In genomic region chr11:53758791-53759351, GRCm38 (mm10) we compare ENCODE assay signal across 10 mouse cellular contexts. TPM values are rescaled to one million over a fixed set of nuclear protein-coding genes. Genes with fewer than 3 reads are reported as not detected.
DNase-seq lines count a peak whose midpoint lies in the region; TF ChIP-seq lines count a peak whose summit lies in the region.
"Had no signal": no experiment of that assay in that cellular context is flagged by ENCODE, and none has a peak within 500 bp of the region (broad histone marks: within the 10 kb centered on the region; RNA-seq: fewer than 3 reads in every experiment).

No protein-coding gene starts in this region.

- TF ChIP-seq CTCF in spleen, adult 2 months (IDR thresholded peaks at IDR 0.05; ENCODE audit: extremely low read depth, insufficient read depth, insufficient read length, insufficient replicate concordance): peak; percentile 53; the same call in 1 of the 2 replicates

- WGBS in spleen, adult 2 months: 62% methylated on average over 6 of the region's 6 CpGs

- H3K27ac ChIP-seq in spleen, adult 2 months (ENCODE audit: insufficient read depth, low read length): no peak overlapping the region

- no peaks in the 10 kb centered on the region for H3K27me3 ChIP-seq in spleen, adult 2 months (ENCODE audit: control insufficient read depth, insufficient read depth, low read length)
- H3K27me3 ChIP-seq: megakaryocyte, embryonic 14.5 days had no signal

- peak; percentile 27 for DNase-seq in adrenal gland, postnatal 14 days
- DNase-seq in adrenal gland, adult 8-10 months: no peak
- DNase-seq in spleen, adult 2 months (ENCODE audit: low read depth in 1 of 2, low spot score in 2 of 2): no peak
- no peak for DNase-seq in spleen, postnatal 10 days (ENCODE audit: low spot score in 2 of 2)
- DNase-seq in kidney, postnatal 4 days: peak; percentile 39 to 62
- DNase-seq in yolk sac, embryonic 10.5 days (ENCODE audit: low spot score): peak; percentile 62
- no peak for DNase-seq in frontal cortex, postnatal 25 days (ENCODE audit: low spot score in 2 of 2)
- DNase-seq in urinary bladder, adult 18-20 months (ENCODE audit: low spot score in 2 of 2): no peak

- H3K4me3 ChIP-seq in spleen, adult 2 months (ENCODE audit: extremely low read depth, insufficient read depth, insufficient read length): no peak overlapping the region
- H3K4me3 ChIP-seq: erythroblast, embryonic 14.5 days had no signal

- no peaks in the 10 kb centered on the region for H3K36me3 ChIP-seq in spleen, adult 2 months (ENCODE audit: control insufficient read depth, insufficient read depth, low read length)

- TF ChIP-seq POLR2A in spleen, adult 2 months (IDR thresholded peaks at IDR 0.05; ENCODE audit: low read depth, low read length): no peak

- peaks cover 3% of the 10 kb centered on the region; the same call in 1 of the 2 replicates for H3K4me1 ChIP-seq in spleen, adult 2 months (ENCODE audit: control insufficient read depth, insufficient read depth, insufficient read length)

RNA-seq across cellular contexts. Expression of gene Irf1, which starts 10.9 kb away (rescaled TPM):
- 19.6 and 32.7 TPM in 2 replicates for total RNA-seq in adrenal gland, postnatal 14 days (2021)
- 10 to 100 TPM; 29.0 to 50.6 (median 43.2) TPM for total RNA-seq in adrenal gland, adult 8-10 months (2022)
- polyA plus RNA-seq in spleen, adult 2 months (2012; rRNA removed): 111 and 222 TPM in 2 replicates

RNA-seq across cellular contexts. Expression of gene Gm17334, which starts 14.1 kb away (rescaled TPM):
- total RNA-seq in adrenal gland, postnatal 14 days (2021): 0.37 and 0.41 TPM in 2 replicates
- total RNA-seq in adrenal gland, adult 8-10 months (2022): 1 to 10 TPM in 2 of 4 experiments, under 1 TPM in 2; 0.84 to 1.5 (median 1.1) TPM
- 1.2 TPM in 2 replicates for polyA plus RNA-seq in spleen, adult 2 months (2012; rRNA removed)
- polyA plus RNA-seq: erythroblast, embryonic 14.5 days had no signal

RNA-seq across cellular contexts. Expression of gene Il5, which starts 38.3 kb away (rescaled TPM):
- not detected in 2 replicates for total RNA-seq in adrenal gland, postnatal 14 days (2021)
- not detected for total RNA-seq in adrenal gland, adult 8-10 months (2022)
- polyA plus RNA-seq in spleen, adult 2 months (2012; rRNA removed): not detected in 2 replicates
- polyA plus RNA-seq: erythroblast, embryonic 14.5 days had no signal

RNA-seq across cellular contexts. Expression of gene Rad50, which starts 51.8 kb away (rescaled TPM):
- 15.8 and 17.7 TPM in 2 replicates for total RNA-seq in adrenal gland, postnatal 14 days (2021)
- 10 to 100 TPM; 15.2 to 21.9 (median 18.6) TPM for total RNA-seq in adrenal gland, adult 8-10 months (2022)
- polyA plus RNA-seq in spleen, adult 2 months (2012; rRNA removed): 4.1 and 4.2 TPM in 2 replicates

Comparison
In these comparisons a context has a peak if more than half of its experiments do, and no peak if none do; other contexts are left out.
1. DNase-seq: peak in adrenal gland, postnatal 14 days (single experiment), kidney, postnatal 4 days (2 of 2) and yolk sac, embryonic 10.5 days (single experiment); none in adrenal gland, adult 8-10 months (single experiment), spleen, adult 2 months (0 of 2), spleen, postnatal 10 days (0 of 2), frontal cortex, postnatal 25 days (0 of 2) and urinary bladder, adult 18-20 months (0 of 2).